Mouse (Mus musculus) liver (tissue): ENCODE data around the gene Ddx17.

Experiments used
- DNase-seq: peaks from one replicate; pipeline ENCODE4 v3.0.0-alpha.2; 2020; ENCODE audit warnings: mixed read lengths

Ddx17 gene

DNA sequence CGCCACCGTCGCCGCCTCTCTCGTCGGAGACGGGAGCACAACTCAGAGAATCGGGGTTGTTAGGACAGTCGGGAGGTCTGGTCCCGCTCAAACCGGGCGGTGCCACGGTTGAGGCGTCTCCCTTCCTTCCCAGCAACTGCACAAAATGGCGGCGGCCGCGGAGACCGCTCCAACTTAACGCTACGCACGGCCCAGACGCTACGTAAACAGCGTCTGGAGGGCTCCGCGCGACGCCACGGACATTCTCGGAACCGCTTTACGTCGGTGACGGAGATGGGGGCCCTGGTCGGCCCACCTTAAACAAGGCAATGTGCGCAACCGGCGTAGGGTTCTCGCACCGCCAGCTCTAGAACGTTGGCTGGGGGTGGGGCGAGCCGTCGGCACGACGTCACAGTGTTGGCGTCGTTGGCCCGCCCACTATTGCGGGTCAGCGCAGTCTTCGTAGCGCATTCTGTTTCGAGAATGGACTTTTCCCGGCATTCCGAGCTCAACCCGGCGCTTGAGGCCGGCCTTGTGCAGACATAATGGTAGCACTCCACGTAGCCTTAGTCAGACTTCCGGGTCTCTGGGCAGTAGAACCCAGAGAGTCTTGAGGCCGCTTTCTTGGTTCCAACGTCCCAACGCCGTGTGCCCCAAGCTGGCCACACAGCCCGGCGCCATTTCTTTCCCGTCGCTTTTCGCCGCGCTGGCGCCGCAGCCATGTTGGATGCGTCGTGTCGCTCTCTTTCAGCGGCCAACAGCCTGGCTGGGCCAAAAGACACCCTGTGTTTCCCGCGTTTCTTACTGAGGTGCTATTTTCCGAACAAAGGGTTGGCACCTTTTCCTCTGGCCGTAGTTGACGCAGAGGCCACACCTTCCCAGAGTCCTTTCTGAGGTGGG, at the start of gene Ddx17:
Ddx17 (minus strand) TSS at position 332 of the 879 bp plus-strand sequence.
- peak; percentile 98 for DNase-seq

DNA sequence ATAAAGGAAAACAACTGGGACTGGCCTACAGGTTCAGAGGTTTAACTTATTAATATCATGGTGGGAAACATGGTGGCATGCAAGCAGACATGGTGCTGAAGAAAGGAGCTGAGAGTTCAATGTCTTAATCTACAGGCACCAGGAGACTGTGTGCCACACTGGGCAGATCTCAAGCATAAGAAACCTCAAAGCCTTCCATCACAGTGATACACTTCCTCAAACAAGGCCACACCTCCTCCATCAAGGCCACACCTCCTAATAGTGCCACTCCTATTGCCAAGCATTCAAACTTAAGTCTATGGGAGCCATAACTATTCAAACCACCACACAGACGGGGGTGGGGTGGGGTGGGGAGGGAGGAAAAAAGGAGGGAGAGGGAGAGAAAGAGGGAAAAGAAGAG, 35.0 kb upstream of the Ddx17 start:
- DNase-seq, result no peak

DNA sequence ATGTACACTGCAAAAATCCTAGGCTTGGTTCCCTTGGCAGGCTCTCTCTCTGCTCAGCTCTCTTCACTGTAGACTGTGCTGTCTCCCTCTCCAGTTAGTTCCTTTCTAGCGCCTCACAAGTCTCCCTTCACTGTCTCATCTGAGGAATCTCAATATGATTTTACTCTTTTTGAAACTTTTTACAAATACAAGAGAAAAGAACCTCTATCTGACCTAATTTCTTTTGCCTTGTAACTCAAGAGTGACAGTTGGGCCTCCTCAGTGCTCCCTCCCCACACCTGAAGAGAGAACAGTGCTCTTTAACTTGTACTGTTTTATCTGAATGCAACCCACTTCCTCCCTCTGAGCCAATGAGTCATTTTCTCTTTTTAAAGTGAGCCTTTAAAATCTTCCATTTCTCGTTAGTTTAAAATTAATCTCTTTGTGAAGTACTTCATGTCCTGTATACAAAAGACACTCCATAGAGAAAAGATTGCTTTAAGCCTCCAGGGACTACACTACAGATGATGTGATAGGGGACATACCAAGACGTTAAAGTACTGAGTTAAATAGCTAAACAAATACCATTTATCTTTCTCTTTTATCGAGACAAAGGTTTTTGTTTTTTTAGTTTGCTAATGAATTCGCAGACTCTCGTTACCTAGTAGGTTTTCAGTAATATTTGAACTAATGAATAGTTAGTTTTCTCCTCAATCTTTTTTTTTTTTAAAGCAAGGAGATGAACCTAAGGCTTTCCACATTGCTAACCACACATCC, 31.3 kb upstream of the Ddx17 start:
- no peak for DNase-seq

GRCm38 (mm10) chr15:79576947-79577346, 30.4 kb upstream of the Ddx17 start:
- no peak for DNase-seq

- no peak for DNase-seq
Observed at GRCm38 (mm10) chr15:79575543-79576222, 29.1 kb upstream of the Ddx17 start.

DNA sequence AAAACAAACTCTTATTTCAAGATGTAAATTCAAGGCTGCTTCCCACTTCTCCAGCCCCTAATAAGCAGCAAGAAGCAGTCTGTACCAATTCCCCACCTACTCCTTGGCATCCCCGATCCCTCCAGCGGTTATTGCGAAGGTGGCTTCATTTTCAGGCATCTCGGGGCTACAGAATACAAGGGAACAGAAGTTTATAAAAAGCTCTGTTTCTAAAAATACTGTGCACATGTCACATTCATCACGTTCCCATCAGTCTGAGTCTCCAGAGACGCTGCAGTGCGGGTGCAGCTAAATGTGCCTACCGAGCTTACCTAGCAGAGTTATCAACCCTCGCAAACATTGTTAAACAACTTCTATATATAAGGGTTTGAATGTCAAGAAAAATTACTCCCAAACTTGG, 15.9 kb upstream of the Ddx17 start:
- no peak for DNase-seq

- DNase-seq, result no peak
Observed at GRCm38 (mm10) chr15:79559649-79560048, 13.1 kb upstream of the Ddx17 start.

- no peak for DNase-seq
Observed at GRCm38 (mm10) chr15:79552566-79552965, 6.0 kb upstream of the Ddx17 start.

GRCm38 (mm10) chr15:79548226-79548625, 1.7 kb upstream of the Ddx17 start:
- DNase-seq, result no peak

DNA sequence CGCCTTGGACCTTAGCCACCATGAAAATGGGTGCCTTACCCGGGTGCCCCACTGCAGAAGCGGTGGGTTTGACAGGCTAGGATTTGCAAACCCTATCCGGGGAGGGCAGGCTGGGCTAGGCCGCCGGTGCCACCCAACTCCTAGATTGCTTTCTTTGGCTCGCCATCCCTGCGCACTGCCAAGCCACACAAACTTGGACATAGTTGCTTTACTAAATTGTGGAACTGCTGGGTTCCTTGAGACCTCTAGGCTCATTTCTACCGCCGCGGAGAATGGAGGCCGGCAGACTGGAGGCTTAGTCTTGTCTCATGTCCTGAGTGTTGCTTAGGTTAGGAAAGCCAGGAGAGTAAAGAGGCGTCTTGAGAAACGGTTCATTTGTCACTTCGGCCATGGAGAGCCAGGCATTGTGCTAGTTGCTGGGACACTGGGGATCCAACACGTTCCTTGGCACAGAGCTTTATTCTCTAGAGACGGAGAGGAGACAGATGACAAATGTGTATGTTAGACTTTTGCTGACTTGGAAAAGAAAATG, 814 bp upstream of the Ddx17 start:
- DNase-seq, result no peak

DNA sequence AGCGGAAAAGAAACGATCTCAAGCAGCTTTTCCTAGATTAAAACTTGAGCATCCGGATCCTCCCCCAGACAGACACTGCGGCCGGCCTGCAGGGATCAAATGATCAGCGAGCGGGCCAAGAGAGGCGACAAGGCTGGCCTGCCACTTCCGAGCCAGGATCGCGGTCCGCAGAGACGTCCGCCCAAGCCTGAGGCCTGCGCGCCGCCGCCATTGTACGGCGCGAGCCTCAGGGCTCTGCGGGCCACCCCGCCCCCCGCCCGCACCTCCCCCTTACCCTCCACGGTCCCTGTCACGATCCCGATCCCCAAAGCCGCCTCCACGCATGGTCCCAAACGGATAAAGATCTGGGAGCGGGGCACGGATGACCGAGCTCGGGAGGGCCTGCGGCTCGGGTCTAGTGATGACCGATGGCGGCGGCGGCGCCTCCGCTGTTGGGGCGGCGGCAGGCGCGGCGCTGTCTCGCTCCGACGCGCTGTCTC, 581 bp downstream of the Ddx17 start:
- peak; percentile 79 for DNase-seq

GRCm38 (mm10) chr15:79545496-79545895, 1.0 kb downstream of the Ddx17 start:
- DNase-seq, result peak; percentile 31

- no peak for DNase-seq
Observed at GRCm38 (mm10) chr15:79543968-79544367, 2.6 kb downstream of the Ddx17 start.

DNA sequence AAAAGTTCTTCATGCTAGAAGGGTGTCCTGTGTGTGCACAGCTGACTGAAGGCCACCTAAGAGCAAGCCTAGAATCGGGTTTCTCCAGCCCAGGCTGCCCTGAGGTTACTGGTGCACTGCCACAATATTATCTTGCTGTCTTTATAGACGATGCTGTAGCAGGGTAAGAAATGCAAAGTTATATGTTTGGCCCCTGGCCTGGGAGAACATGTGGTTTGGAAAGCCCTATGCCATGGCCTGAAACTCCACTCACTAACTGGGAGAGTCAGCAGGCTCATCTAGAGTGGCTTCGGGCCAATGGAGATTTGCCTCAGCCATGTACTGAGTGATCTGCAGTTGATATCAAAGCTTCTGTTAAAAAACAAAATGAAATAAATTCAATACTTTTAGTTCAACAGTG, 12.7 kb downstream of the Ddx17 start:
- DNase-seq, result no peak

- no peak for DNase-seq
Observed at GRCm38 (mm10) chr15:79529935-79530334, 16.6 kb downstream of the Ddx17 start.

DNA sequence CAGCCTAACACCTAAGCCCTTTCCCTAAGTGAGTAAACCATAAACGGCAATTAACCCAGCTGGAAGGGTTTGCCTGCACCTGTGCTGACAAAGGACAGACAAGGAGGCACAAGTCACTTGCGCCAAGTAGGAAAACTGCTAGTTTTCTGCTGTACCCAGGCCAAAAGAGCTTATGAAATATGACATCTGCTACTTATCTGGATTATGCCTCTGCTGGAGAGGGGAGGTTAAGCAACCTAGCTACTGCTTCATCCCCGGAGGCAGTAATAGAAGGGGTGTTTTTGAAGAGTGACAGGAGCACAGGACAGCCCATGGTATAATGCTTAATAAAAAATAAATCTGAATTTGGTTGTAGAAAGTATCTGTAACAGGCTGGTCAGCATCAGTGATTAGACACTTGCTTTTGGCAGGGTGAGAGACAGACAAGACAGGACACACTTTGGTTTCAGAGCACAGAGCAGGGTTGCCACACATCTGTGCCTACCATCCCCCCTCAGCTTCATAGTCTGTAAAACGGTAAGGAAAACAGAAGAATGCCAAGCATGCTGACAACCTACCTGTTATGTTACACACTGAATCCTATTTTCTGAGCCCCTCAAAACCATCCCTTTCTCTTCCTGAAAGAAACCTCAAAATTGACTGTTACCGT, 18.4 kb downstream of the Ddx17 start:
- no peak for DNase-seq

- no peak for DNase-seq
Observed at GRCm38 (mm10) chr15:79527192-79527591, 19.3 kb downstream of the Ddx17 start.

- no peak for DNase-seq
Observed at GRCm38 (mm10) chr15:79525979-79526768, 20.4 kb downstream of the Ddx17 start.

DNA sequence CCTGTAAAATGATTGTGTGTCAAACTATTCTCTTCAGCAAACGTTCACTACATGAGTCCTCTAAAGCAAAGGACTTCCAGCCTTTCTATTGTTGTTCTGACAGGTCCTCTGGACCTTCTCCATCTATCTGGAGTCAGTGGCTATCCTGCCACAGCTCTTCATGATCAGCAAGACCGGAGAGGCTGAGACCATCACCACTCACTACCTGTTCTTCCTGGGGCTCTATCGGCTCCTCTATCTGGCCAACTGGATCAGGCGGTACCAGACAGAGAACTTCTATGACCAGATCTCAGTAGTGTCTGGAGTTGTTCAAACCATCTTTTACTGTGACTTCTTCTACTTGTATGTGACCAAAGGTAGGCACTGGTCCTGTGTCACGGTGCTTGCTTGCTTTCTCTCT, 21.0 kb downstream of the Ddx17 start:
- DNase-seq, result no peak

GRCm38 (mm10) chr15:79519400-79520220, 26.9 kb downstream of the Ddx17 start:
- peak; percentile 72 for DNase-seq

- DNase-seq, result no peak
Observed at GRCm38 (mm10) chr15:79518571-79518970, 28.0 kb downstream of the Ddx17 start.
